Mouse (Mus musculus) liver, adult 2 months (tissue): ENCODE measurements around the gene Snrk.

Experiments used
- CTCF ChIP-seq: fragments of 200-500 bp; IDR thresholded peaks from 2 replicates; pipeline ENCODE4 v1.5.1; 2011; ENCODE audit warnings: low read depth, low read length, control low read depth
- POLR2A ChIP-seq: fragments of 200-500 bp; IDR thresholded peaks from 2 replicates; pipeline ENCODE4 v1.6.1; 2011; ENCODE audit warnings: low read length, control low read depth; ENCODE audit not compliant: insufficient read depth; ENCODE audit errors: extremely low read depth

- TF ChIP-seq CTCF (no peak), POLR2A (no peak)
Observed at GRCm38 (mm10) chr9:122130666-122131065, 13.6 kb downstream of the Snrk start.
